Mouse (Mus musculus): ENCODE results near the gene Dram1.

The Dram1 gene

GRCm38 (mm10) chr10:88379013-88379885 lies at the start of gene Dram1, which contains the start of gene Gnptab:
Dram1 (minus strand) TSS chr10:88379080.
Gnptab (plus strand) TSS chr10:88379132.
- DNase-seq (ENCODE audit: low read depth, low spot score): peak; percentile 60

DNA sequence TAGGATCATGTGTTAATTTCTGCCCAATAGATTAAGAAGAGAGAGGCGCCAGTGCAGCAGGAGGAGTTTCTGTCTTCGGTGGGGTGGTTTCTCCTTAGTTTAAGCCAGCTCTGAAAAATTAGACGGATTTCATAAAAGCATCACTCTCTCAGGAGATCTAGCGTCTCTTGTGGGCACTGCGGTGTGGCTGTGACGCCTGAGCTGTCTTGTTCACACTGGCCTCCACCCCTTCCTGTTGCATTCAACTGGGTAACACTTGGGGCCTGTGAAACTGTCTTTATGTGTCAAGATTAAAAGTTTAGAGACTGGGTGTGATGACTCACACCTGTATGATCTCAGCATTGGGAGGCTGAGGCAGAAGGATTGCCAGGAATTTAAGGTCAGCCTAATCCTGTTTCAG lies 49.1 kb upstream of the Dram1 start:
- no peak for DNase-seq (ENCODE audit: low read depth, low spot score)

GRCm38 (mm10) chr10:88426896-88427295 lies 48.0 kb upstream of the Dram1 start:
- no peak for DNase-seq (ENCODE audit: low read depth, low spot score)

DNA sequence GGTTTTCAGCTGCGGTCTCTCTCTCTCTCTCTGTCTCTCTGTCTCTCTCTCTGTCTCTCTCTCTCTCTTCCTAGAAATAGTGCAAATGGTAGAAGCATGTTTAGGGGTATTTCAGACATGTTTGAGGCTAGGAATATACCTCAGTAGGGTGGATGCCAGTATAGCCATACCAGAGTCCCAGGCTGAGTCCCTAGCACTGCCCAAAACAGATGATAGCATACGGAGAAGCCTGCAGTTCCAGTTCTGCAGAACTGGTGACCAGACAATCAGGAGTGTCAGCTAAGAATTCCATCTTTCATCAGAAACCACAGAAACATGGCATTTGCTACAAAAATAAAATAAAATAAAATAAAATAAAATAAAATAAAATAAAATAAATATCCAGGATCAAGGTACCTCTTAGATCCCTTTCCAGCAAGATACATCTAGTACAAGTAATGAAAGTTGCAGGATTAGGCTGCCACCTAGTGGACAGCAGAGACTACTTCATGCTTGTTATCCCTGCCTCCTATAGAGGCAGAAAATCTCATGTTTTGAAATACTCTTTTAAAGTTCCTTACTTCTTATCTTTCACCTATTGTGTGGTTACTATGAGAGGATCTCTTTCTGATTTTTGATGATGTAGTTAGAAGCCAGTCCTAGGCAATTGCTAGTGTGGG lies 47.4 kb upstream of the Dram1 start:
- DNase-seq (ENCODE audit: low read depth, low spot score): peak; percentile 39

- DNase-seq (ENCODE audit: low read depth, low spot score): no peak
These were observed 42.0 kb upstream of the Dram1 start for GRCm38 (mm10) chr10:88420655-88421435.

GRCm38 (mm10) chr10:88420141-88420541 lies 41.3 kb upstream of the Dram1 start:
- DNase-seq (ENCODE audit: low read depth, low spot score): no peak

GRCm38 (mm10) chr10:88417686-88418085 lies 38.8 kb upstream of the Dram1 start:
- DNase-seq (ENCODE audit: low read depth, low spot score): no peak

GRCm38 (mm10) chr10:88412290-88412995 lies 33.6 kb upstream of the Dram1 start:
- DNase-seq (ENCODE audit: low read depth, low spot score): no peak

- no peak for DNase-seq (ENCODE audit: low read depth, low spot score)
These were observed 30.9 kb upstream of the Dram1 start for GRCm38 (mm10) chr10:88409751-88410150.

DNA sequence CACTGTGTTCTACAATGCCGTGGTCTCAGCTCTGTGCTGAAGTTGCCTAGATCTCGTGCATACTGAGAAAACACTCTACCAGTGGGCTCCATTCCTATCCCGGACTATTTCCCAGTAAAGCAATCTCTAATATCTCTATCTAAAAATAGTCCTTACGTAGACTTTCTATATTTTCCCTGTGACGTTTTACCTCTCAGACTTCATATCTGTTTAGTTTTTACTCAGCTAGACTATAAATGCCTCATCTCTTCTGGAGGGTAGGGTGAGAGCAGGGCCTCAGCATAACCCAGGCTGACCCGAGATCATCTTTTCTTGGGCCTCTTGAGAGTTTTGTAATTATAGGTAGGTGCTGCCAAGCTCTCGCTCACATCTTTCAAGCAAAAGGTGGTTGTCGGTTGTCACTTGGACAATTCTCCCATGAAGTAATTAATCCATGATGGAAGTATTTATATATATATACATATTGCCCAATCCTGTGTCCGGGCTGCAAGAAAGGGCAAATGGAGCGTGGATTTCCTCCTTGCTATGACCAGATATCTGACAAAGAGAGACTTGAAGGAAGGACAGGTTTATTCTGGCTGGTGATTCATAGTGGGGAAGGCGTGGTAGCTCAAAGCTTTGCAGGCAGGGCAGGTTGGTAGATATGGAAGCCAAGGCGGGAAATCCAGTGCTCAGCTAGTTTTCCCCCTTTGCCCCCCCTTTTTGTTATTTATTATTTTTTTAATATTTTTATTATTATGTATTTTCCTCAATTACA lies 29.2 kb upstream of the Dram1 start:
- DNase-seq (ENCODE audit: low read depth, low spot score): no peak

DNA sequence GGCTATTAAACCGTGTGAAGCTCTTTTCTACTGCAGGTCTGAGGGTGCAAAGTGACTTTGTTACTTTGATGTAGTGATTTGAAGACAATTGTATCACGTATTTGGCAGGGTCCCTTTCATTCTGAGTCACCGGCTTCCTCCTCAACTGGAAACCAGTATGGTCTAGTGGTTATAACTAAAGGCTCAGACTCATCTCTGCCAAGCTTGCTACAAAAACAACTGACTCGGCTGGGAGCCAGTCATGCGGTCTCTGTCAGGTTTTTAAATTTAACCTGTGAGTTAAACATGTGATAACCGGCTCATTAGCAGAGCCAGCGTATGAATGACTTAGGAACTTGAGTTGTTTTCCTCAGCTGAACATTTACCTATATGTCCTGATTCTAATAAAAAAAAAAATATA lies 26.9 kb upstream of the Dram1 start:
- DNase-seq (ENCODE audit: low read depth, low spot score): no peak

GRCm38 (mm10) chr10:88404220-88404619 lies 25.3 kb upstream of the Dram1 start:
- no peak for DNase-seq (ENCODE audit: low read depth, low spot score)

DNA sequence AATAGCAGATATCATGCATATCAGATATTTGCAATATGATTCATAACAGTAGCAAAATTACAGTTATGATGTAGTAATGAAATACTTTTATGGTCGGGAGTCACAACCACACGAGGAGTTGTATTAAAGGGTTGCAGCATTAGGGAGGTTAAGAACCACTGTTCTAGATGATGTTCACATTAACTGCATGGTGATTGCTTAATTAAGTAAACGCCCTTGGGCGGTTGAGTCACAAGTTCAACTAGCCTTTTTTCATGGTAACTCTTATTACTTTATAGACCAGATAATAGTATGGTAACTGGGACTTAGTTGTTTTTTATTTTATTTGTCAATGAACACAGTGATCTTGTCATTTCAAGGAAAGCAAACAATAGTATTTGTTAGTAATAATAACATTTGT lies 24.1 kb upstream of the Dram1 start:
- DNase-seq (ENCODE audit: low read depth, low spot score): no peak

- DNase-seq (ENCODE audit: low read depth, low spot score): no peak
These were observed 20.4 kb upstream of the Dram1 start for GRCm38 (mm10) chr10:88399271-88399670.

- no peak for DNase-seq (ENCODE audit: low read depth, low spot score)
These were observed 19.9 kb upstream of the Dram1 start for GRCm38 (mm10) chr10:88398668-88399243.

DNA sequence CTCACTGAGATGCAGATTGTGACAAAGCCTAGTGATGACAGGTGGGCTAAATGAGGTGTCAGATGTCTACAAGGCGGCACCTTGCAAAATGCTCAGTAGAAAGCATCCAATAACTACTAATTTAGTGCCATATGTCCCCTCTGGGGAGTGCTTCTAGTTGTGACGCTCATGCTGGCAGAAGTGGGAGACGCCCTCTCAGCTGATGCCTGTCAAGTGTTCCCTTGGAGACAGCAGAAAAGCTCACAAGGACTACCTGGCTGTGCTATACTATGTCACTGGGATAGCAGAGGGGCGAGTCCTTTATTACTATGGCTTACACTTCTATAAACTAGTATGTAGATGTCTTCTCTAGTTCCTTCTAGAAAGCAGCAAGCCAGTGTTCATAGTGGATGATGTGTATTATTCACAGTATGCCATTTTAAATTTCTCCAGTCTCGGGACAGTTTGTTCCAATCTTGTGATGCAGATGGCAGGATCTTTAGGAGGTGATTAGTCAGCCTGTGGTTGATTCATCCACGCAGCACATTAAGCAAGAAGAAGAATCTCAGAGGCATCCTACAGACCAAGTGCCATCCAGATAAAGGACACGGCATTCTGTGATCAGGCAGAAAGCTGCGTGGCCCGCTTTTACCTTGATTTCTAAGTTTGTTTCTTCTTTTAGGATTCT lies 13.4 kb upstream of the Dram1 start:
- DNase-seq (ENCODE audit: low read depth, low spot score): no peak

- no peak for DNase-seq (ENCODE audit: low read depth, low spot score)
These were observed 12.6 kb upstream of the Dram1 start for GRCm38 (mm10) chr10:88391495-88391894.

- no peak for DNase-seq (ENCODE audit: low read depth, low spot score)
These were observed 11.4 kb upstream of the Dram1 start for GRCm38 (mm10) chr10:88390096-88390790.

GRCm38 (mm10) chr10:88389576-88389975 lies 10.7 kb upstream of the Dram1 start:
- DNase-seq (ENCODE audit: low read depth, low spot score): no peak
